Mouse (Mus musculus): ENCODE measurements around the gene Kcnip2.

DNA sequence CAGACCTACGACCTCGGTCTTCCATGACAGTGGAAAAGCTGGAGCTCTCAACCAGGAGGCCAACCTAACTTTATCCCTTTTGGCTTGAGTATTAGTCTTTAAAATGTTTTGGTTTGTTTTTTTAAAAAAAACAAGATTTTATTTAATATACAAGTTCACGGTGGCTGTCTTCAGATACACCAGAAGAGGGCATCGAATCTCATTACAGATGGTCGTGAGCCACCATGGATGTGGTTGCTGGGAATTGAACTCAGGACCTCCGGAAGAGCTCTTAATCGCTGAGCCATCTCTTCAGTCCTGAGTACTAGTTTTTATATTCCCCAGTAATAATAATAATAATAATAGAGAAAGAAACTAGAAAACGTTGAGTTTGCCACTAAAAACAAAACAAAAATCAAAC lies 34.2 kb downstream of the Kcnip2 start:
- TF ChIP-seq CTCF (IDR thresholded peaks at IDR 0.05; ENCODE audit: extremely low read depth, insufficient read length, insufficient replicate concordance, low read depth, low read length) = no peak
- no peak for TF ChIP-seq POLR2A (IDR thresholded peaks at IDR 0.05; ENCODE audit: low read depth, low read length)
